Mouse (Mus musculus) CH12.LX (cell line): ENCODE results near the gene Gnl3l.

Source experiments
- CTCF ChIP-seq, 2 experiments: IDR thresholded peaks in 1 of 2; conservative IDR thresholded peaks in 1 of 2; 2 replicates each; pipeline ENCODE4 v1.5.1; 2011 to 2012; ENCODE audit warnings: low read depth in 2 of 2, low read length in 2 of 2, improper control_type of control experiment in 1 of 2, inconsistent platforms in 1 of 2, mild to moderate bottlenecking in 1 of 2, moderate library complexity in 1 of 2
- EP300 ChIP-seq: IDR thresholded peaks from 2 replicates; pipeline ENCODE4 v1.6.1; 2011; ENCODE audit warnings: low read length, improper control_type of control experiment
- MXI1 ChIP-seq: IDR thresholded peaks from 2 replicates; pipeline ENCODE4 v1.6.1; 2011; ENCODE audit warnings: mild to moderate bottlenecking, low read depth, low read length, improper control_type of control experiment
- POLR2A ChIP-seq: IDR thresholded peaks from 2 replicates; pipeline ENCODE4 v1.6.1; 2011; ENCODE audit warnings: low read depth, mild to moderate bottlenecking, improper control_type of control experiment, low read length
- POLR2AphosphoS2 ChIP-seq: IDR thresholded peaks from 2 replicates; pipeline ENCODE4 v1.6.1; 2011; ENCODE audit warnings: low read depth, low read length, improper control_type of control experiment
- TCF12 ChIP-seq: IDR thresholded peaks from 2 replicates; pipeline ENCODE4 v1.6.1; 2014; ENCODE audit warnings: low read depth, mild to moderate bottlenecking, inconsistent platforms, low read length, improper control_type of control experiment
- USF1 ChIP-seq: IDR thresholded peaks from 2 replicates; pipeline ENCODE4 v1.6.1; 2014; ENCODE audit warnings: low read depth, mild to moderate bottlenecking, inconsistent platforms, low read length, improper control_type of control experiment
- USF2 ChIP-seq: conservative IDR thresholded peaks from 2 replicates; pipeline ENCODE4 v1.6.1; 2011; ENCODE audit warnings: low read depth, low read length, improper control_type of control experiment
- ZKSCAN1 ChIP-seq: IDR thresholded peaks from 2 replicates; pipeline ENCODE4 v1.6.1; 2012; ENCODE audit warnings: low read depth, inconsistent platforms, low read length, improper control_type of control experiment, borderline replicate concordance

GRCm38 (mm10) chrX:150956016-150956415, 61.1 kb downstream of the Gnl3l start:
- TF ChIP-seq POLR2A (no peak), ZKSCAN1 (no peak), CTCF (conservative IDR thresholded peaks at IDR 0.05 in 1 of 2, IDR thresholded peaks at IDR 0.05 in 1 of 2; ENCODE audit: low read depth in 2 of 2, low read length in 2 of 2) (no peak), TCF12 (no peak), USF2 (no peak), USF1 (no peak), MXI1 (no peak), POLR2AphosphoS2 (no peak), EP300 (no peak)
